Mouse (Mus musculus): ENCODE results near the gene 2210408I21Rik.

The 2210408I21Rik gene

DNA sequence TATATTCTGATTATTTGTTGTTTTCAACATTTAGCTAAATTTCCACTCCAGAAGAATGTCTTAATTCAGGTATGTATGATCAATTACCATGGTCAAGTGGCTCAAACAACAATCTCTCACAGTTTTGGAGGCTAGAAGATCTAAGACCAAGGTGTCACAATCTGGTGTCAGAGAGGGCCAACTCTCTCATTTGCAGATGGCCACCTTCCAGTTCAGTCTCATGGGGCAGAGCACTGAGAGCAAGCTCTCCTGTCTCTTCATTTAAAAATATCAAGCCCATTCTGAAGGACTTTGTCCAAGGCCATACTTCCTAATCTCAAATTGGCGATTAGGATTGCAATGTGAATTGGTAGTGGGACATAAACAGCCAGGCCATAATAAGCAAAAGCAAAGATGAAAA lies 378.7 kb downstream of the 2210408I21Rik start:
- no peak for DNase-seq

DNA sequence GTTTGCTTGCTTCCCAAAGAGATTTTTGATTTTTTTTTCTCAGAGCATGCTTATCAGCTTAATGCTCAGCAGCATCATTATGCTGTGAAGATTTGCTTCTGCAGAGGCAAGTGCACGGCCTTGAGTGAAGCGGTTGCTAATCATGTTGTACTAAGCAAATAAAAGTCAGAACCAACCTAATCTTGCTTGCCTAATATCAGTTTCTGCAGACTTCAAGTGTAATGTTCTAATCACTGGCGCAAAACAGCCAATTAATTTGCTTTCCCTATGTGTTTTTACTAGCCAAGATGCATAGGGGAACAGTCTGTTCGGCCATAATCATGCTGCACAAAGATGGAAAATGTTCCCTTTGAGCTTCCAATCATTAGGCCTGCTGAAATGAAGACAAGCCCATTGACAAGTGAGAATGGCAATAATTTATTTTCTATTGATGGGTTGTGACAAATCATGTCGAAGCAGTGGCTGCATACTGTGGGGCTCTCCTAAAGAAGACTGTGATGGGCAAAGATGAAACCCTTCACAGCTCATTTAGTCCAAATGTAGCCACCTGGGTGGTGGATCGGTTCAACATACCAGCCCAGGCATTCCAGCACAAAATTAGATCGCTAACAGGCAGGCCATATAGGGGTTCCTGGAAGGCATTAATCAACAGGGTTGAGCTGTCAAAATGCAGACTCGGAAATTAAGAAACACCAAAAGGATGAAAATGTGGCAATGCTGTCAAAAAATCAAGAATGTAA lies 393.8 kb downstream of the 2210408I21Rik start:
- no peak for DNase-seq

DNA sequence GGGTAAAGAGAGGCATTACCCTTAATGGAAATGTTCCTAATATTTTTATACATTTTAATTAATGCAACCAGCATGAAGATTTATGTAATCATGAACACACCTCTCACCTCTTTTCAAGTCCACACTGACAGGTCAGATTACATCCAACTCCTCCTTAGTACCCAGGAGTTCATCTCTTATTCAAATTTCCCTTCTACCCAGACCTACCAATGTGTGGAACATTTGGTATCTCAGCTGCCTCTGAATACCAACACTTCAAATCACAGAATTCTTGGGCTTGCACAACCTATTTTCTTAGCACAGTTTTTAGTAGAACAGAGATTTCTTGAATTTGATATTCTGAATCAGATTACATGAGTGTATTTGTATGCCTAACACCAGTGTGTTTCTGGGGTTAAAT lies 394.4 kb downstream of the 2210408I21Rik start:
- no peak for DNase-seq

DNA sequence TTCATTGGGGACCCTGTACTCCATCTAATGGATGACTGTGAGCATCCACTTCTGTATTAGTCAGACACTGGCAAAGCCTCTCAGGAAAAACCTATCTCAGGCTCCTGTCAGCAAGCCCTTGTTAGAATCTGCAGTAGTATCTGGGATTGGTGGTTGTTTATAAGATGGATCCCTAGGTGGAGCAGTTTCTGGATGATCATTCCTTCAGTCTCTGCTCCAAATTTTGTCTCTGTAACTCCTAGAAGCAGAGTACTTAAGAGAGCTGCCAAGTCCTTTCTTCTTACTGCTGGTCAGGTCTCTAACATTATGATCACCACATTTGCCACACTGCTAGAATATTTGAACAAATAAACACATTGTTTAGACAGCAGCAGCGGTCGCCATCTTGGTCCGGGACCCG lies 402.1 kb downstream of the 2210408I21Rik start:
- no peak for DNase-seq

DNA sequence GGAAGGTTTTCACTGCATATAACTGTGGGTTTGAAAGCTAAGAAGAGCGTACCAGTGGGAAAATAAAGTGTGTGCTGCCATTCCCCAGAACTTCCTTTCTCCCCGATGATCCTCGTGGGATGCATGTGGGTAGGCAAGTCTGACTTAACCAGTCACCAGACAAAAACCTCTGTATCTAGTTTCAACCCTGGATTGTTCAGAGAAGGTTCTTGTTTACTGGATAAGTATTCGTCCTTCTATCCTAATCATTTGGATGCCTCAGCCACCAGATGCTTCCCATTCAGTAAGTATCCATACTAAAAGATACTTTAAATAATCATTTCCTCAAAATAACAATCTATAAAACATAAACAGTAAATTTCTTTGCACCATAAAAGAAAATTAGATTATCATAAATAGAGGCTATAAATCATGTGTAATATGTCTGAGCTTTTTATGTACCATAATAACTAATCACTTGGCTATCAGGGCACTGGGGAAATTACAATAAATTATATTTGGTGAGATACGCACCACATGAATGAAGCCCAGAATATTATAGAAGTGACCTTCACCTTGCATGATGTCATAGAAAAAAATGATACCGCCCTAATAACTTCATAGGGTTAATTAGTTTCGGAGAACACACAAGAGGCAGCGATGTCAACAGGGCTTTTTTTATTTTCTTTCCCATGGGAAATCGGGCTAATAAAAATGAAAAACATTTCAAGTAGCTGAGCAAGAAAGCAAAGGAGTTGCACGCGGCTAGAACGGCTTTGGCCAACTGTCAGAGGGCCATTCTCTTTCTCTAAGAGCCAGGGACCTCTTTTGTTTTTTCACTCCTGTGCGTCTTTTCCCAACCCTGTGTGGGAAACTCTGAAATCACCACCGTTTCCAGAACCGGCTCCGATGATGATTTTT lies 412.4 kb downstream of the 2210408I21Rik start:
- no peak for DNase-seq

DNA sequence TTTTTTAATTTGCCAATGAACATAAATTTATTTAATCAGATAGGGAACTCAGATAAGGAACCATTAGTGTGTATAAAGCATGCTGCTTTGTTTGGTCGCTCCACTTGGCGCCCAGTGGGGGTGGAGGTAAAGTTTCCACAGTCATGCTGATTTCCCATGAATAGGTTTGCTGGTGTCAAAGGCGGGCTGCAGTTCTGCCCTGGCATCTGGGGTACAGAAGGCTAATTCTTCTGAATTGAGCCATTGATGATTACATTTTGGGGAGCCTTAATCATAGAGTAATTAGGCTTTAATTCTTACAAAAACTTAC lies 413.0 kb downstream of the 2210408I21Rik start:
- no peak for DNase-seq

DNA sequence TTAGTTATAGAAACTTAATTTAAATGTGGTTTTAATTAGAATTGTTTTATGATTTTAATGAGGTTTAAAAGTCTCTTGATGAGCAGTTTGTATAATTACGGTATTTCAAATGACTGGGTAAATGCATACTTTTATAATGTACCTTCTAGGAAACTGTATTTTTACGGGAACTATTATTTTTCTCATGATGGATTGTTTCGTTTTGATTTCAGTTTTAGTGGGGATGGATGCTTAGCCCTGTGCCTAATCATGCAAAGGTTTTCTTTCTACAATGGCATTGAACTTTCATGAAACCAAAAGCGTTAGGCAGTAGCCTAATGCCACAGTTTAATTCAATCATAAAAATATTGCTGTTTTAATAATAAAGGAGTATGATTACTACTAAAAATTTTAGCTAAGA lies 413.4 kb downstream of the 2210408I21Rik start:
- DNase-seq, result no peak

DNA sequence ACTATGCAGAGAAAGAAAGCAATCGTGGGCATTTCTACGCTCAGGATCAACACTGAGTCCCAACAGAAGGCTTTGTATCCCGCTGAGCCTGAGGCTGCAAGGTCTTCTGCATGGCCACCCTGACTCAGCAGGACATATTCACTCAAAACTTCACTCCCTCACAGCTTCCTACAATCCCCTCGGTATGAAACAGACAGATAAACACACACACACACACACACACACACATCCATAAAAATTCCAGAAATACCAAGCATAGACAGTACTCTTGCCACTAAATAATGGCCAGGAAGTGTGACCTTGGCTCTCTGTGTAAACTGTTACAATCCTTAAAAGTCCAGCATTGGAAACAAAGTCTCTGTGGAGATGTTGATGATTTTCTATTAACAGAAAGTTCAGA lies 458.7 kb downstream of the 2210408I21Rik start:
- no peak for DNase-seq

DNA sequence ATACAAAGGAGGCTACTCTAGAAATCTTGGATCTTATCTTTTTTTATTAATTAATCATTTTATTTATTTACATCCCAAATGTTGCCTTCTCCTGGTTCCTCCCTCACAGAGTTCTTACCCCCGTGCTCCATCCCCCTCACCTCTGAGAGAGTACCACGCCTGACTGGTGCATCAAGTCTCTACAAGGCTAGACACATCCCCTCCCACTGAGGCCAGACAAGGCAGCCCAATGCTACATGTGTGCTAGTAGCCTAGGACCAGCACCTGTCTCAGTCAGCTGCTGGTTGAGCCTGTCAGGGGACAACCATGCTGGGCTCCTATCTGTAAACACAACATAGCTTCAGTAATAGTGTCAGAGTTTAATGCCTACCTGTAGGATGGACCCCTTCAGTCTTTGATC lies 480.0 kb downstream of the 2210408I21Rik start:
- no peak for DNase-seq

All from cerebellum, adult 9-10 months (tissue).